Mouse (Mus musculus) mouse embryonic stem cell (cell line): ENCODE data around the gene Foxf2.

ENCODE experiments used
- in situ Hi-C, 2 experiments: fragments of 300-500 bp; cut with MboI; formaldehyde crosslinking; loops; 1 replicate in 1 of 2; 3 replicates in 1 of 2; pipeline ENCODE4 v1.14.3; 2019 to 2020; ENCODE audit warnings: low sequenced_read_pairs in 2 of 2, low pct_unique_long_range_greater_than_20kb in 1 of 2, mixed read lengths in 1 of 2; ENCODE audit not compliant: unreplicated experiment in 1 of 2

Foxf2 gene

GRCm38 (mm10) chr13:31622371-31622770 is 3.2 kb upstream of the Foxf2 start:
- in situ Hi-C loops: loop anchor here (10.0 to 25.0 kb wide), 3 partner anchors 68 to 735 kb away; partner anchors contain the start of genes A530084C06Rik (in 1 of the 2) and Foxq1 (in 1 of the 2)

DNA sequence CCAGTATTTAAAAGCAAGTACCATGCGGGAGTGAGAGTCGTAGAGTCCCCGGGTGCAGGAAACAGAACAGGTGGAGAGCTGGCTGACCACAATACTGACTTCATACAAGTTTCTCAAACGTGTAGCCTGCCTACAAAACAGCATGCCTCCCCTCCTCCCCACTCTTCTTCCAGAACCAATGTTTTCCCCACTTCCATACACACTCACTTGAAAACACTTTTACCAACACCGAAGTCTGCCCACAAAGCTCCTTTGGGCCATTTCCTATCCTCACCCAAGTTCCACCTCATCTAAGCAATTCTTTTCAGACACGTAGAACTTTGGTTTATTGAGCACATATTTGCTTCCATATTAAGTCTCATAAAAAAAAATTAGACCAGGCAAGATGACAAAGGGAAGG is 2.3 kb upstream of the Foxf2 start:
- in situ Hi-C loops: loop anchor here (10.0 to 25.0 kb wide), 3 partner anchors 68 to 736 kb away; partner anchors contain the start of genes A530084C06Rik (in 1 of the 2) and Foxq1 (in 1 of the 2)

DNA sequence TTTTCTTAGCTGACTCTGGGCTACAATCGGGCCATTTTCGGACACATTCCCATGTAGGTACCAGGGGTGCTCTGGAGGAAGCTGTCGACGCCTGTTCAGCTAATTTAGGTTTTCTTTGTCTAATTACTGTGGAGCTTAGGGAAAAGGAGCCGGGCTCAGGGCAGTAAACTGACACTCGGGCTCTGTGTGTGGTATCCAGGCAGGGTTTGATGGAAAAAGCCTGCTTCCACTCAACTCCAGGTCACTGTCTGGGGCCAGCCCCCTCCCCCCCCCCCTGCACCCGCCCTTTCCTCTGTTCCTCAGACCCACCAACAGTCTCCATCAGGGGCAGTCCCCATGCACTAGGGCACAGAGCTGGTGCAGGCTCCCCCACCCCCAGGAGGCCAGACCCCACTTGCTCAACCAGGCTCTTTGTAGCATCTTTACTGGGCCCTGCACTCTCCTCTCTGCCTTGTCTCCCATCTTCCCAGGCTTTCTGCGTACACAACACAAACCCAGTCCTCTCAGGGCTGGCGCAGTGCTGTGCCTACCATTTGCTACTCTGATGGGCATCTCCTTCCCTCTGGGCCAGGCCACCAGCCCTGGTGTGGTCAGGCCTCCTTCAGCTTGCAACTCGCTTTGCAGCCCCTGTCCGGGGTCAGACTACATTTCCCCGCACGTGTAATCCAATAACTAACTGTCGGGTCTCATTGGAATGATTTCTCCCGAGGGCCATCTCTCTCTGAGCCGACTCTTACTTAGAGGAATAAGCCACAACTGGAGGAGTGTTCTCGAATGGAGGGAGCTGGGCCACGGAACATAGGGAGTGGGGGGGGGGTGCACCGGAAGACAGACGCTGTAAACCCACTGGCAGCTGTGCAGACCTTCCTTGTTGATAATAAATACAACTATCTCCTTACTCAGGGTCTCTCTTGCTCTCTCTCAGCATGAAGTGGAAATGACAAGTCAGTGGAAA is 1.4 kb upstream of the Foxf2 start:
- in situ Hi-C loops: loop anchor here (10.0 to 25.0 kb wide), 3 partner anchors 69 to 737 kb away; partner anchors contain the start of genes A530084C06Rik (in 1 of the 2) and Foxq1 (in 1 of the 2)

- in situ Hi-C loops: loop anchor here (5.0 to 25.0 kb wide), 4 partner anchors 70 to 738 kb away; partner anchors contain the start of genes A530084C06Rik (in 1 of the 2), Foxc1 (in 1 of the 2) and Foxq1 (in 1 of the 2)
These were observed 667 bp upstream of the Foxf2 start for GRCm38 (mm10) chr13:31624966-31625332.

DNA sequence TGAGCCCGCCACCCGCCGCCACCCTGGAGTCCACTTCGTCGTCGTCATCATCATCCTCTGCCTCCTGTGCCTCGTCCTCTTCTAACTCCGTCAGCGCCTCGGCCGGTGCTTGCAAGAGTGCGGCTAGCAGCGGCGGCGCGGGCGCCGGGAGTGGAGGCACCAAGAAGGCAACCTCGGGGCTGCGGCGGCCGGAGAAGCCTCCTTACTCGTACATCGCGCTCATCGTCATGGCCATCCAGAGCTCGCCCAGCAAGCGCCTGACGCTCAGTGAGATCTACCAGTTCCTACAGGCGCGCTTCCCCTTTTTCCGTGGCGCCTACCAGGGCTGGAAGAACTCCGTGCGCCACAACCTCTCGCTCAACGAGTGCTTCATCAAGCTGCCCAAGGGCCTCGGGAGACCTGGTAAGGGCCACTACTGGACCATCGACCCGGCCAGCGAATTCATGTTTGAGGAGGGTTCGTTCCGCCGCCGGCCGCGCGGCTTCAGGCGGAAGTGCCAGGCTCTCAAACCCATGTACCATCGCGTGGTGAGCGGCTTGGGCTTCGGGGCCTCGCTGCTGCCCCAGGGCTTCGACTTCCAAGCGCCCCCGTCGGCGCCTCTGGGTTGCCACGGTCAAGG is 676 bp downstream of the Foxf2 start:
- in situ Hi-C loops: loop anchor here in 1 of 2 experiments (5.0 to 10.0 kb wide), 2 partner anchors 71 to 181 kb away; partner anchors contain the start of genes A530084C06Rik, Foxc1 and Foxq1

DNA sequence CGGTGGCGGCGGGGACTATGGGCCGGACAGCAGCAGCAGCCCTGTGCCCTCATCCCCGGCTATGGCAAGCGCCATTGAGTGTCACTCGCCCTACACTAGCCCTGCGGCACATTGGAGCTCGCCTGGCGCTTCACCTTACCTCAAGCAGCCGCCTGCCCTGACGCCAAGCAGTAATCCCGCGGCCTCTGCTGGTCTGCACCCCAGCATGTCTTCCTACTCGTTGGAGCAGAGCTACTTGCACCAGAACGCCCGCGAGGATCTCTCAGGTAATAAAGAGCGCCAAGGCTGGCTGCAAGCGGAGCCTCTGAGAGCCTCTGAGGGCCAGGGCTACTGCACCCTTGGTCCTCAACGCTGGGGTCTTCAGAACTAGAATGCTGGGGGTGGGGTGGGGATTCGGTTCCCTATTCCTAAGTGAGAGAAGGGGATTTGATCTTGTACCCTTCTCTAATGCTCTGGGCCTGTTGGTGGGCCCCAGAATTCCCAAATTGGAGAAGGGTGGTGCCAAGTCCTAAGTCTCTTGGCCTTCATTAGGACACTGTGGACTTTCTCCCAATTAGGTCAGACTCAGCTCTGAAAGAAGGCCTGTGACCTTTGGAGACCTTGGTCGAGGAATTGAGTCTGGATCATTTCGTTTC is 1.5 kb downstream of the Foxf2 start:
- in situ Hi-C loops: loop anchor here in 1 of 2 experiments (5.0 to 10.0 kb wide), 2 partner anchors 72 to 180 kb away; partner anchors contain the start of genes A530084C06Rik, Foxc1 and Foxq1

DNA sequence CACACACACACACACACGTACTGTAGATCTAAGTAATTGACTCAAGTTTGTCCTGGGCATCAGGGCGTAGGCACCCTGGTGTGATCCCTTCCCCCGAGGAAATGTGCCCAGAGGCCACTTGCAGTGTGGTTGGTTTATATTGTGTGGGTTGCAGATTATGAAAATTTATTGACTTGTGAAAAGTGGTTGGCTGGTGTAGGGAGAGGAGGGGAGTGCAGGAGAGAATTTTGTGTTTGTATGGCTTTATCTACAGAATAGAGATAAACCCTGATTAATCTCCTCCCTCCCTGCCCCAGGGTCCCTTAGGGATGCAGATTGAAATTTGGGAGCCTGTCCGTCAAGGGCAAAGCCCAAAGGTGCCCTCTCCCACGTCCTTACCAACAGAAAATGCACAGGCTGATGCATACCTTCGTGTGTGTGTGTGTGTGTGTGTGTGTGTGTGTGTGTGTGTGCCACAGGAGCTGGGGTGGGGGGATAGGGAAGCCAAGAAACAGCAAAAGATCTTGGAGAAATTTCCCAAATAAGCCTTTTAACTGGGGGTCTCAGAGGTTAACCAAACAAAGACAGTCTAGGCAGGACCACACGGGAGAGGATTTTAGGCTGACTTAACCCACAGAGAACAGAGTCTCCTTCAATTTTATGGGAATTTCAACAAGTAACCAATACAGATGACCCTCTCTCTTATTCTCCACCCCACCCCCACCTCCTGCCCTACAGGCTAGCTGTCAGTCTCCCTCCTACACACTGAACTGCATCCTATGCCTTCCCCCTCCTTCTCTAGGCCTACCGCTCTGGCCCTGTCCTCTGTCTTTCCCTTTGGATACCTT is 2.5 kb downstream of the Foxf2 start:
- in situ Hi-C loops: loop anchor here in 1 of 2 experiments (5.0 to 10.0 kb wide), 2 partner anchors 73 to 179 kb away; partner anchors contain the start of genes A530084C06Rik, Foxc1 and Foxq1

GRCm38 (mm10) chr13:31628691-31629180 is 3.1 kb downstream of the Foxf2 start:
- in situ Hi-C loops: loop anchor here in 1 of 2 experiments (5.0 to 10.0 kb wide), 2 partner anchors 74 to 179 kb away; partner anchors contain the start of genes A530084C06Rik, Foxc1 and Foxq1

- in situ Hi-C loops: loop anchor here in 1 of 2 experiments (5.0 to 10.0 kb wide), 2 partner anchors 75 to 178 kb away; partner anchors contain the start of genes A530084C06Rik, Foxc1 and Foxq1
These were observed 3.8 kb downstream of the Foxf2 start for GRCm38 (mm10) chr13:31629321-31629851.

- in situ Hi-C loops: no loop called here
These were observed 4.4 kb downstream of the Foxf2 start for GRCm38 (mm10) chr13:31630051-31630450.

GRCm38 (mm10) chr13:31630551-31630950 is 4.9 kb downstream of the Foxf2 start:
- in situ Hi-C loops: no loop called here

DNA sequence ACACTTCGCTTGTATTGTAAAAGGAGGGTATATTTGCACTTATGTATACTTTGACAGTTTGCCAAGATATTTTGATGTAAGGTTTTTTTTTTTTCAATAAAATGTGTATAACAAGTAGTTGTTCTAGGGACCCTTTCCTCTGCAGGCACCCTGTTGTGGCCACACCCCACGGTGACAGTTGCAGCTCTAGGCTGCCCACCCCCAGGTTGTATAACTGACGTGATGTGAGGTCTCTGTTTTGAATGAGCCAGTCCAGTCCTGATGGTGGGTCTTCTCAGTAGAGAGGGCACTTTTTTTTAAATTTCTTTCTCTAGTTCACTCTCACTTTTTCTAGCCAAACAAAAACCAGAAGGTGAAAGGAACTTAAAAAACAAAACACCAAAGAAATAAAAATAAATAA is 5.7 kb downstream of the Foxf2 start:
- in situ Hi-C loops: no loop called here

DNA sequence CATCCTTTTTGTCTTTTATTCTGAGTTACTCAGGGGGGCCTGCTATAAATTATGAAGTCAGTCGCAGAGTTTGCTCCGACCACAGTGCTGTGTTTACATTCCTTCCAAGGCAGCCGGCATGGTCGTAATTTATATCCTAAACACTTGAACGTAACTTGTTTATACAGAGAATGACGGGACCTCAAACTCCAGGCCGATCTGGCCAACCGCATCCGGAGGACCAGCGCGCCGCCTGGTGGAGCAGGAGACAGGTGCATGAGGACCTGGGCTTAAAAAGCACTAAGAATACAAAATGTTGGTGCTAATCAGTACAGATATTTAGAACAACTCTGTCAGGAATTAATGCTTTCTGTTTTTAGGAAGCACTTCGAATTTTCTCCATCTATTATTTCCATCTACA is 6.8 kb downstream of the Foxf2 start:
- in situ Hi-C loops: no loop called here

GRCm38 (mm10) chr13:31633259-31633658 is 7.6 kb downstream of the Foxf2 start:
- in situ Hi-C loops: no loop called here

GRCm38 (mm10) chr13:31635546-31635945 is 9.9 kb downstream of the Foxf2 start:
- in situ Hi-C loops: no loop called here

- in situ Hi-C loops: no loop called here
These were observed 15.9 kb downstream of the Foxf2 start for GRCm38 (mm10) chr13:31641517-31641916.

- in situ Hi-C loops: no loop called here
These were observed 26.6 kb downstream of the Foxf2 start for GRCm38 (mm10) chr13:31652131-31652745.
